Mouse (Mus musculus) ZHBTc4 (cell line): ENCODE measurements at regions not wholly inside any gene's neighbourhood (a gene's known extent, or its start where the extent isn't known, plus 50 kb on each side); places are given as distances from the start of the nearest gene placed in this dataset.
A peak's percentile ranks its signal among the peaks of the same experiment; 100 is the strongest.

Source experiments
- DNase-seq: peaks from one replicate; pipeline ENCODE4 v3.0.0-alpha.2; 2011; ENCODE audit warnings: low read depth, low spot score

GRCm38 (mm10) chr14:25223091-25223490, 235.9 kb upstream of the Zmiz1 start:
- DNase-seq, result no peak

GRCm38 (mm10) chr14:25225214-25225613, 233.8 kb upstream of the Zmiz1 start:
- no peak for DNase-seq

- DNase-seq, result no peak
Measured at GRCm38 (mm10) chr14:25226155-25226839, 232.7 kb upstream of the Zmiz1 start.

- no peak for DNase-seq
Measured at GRCm38 (mm10) chr14:25226840-25227506, 232.0 kb upstream of the Zmiz1 start.

GRCm38 (mm10) chr14:25228321-25229047, 230.5 kb upstream of the Zmiz1 start:
- DNase-seq, result no peak

- DNase-seq, result no peak
Measured at GRCm38 (mm10) chr14:25229569-25229968, 229.4 kb upstream of the Zmiz1 start.

GRCm38 (mm10) chr14:25231881-25232280, 227.1 kb upstream of the Zmiz1 start:
- peak; percentile 33 for DNase-seq

- DNase-seq, result no peak
Measured at GRCm38 (mm10) chr14:25236421-25236973, 222.5 kb upstream of the Zmiz1 start.

GRCm38 (mm10) chr14:25239335-25239960, 219.5 kb upstream of the Zmiz1 start:
- peak; percentile 5 for DNase-seq

- DNase-seq, result no peak
Measured at GRCm38 (mm10) chr14:25242753-25243152, 216.2 kb upstream of the Zmiz1 start.

- peak; percentile 17 for DNase-seq
Measured at GRCm38 (mm10) chr14:25243289-25243688, 215.7 kb upstream of the Zmiz1 start.

GRCm38 (mm10) chr14:25243698-25244097, 215.3 kb upstream of the Zmiz1 start:
- no peak for DNase-seq

- DNase-seq, result no peak
Measured at GRCm38 (mm10) chr14:25244841-25245240, 214.1 kb upstream of the Zmiz1 start.

- DNase-seq, result no peak
Measured at GRCm38 (mm10) chr14:25245691-25246090, 213.3 kb upstream of the Zmiz1 start.

GRCm38 (mm10) chr14:25248941-25249340, 210.0 kb upstream of the Zmiz1 start:
- DNase-seq, result no peak

GRCm38 (mm10) chr14:25253016-25253850, 205.8 kb upstream of the Zmiz1 start:
- DNase-seq, result no peak

- no peak for DNase-seq
Measured at GRCm38 (mm10) chr14:25263121-25263520, 195.9 kb upstream of the Zmiz1 start.

GRCm38 (mm10) chr14:25266846-25267245, 192.1 kb upstream of the Zmiz1 start:
- no peak for DNase-seq

GRCm38 (mm10) chr14:25268090-25268631, 190.8 kb upstream of the Zmiz1 start:
- no peak for DNase-seq

- DNase-seq, result no peak
Measured at GRCm38 (mm10) chr14:25270227-25270876, 188.6 kb upstream of the Zmiz1 start.
